Mouse (Mus musculus) testis, adult 10 weeks (tissue): ENCODE results near the gene Cyp4a14. TPM values are rescaled to one million over a fixed set of nuclear protein-coding genes. Genes with fewer than 3 reads are reported as not detected.

Source experiments
- polyA plus RNA-seq: library from polyadenylated mRNA; stranded (reverse); fragments of 350-450 nt; fragmentation: Illumina TruSeq; extraction: RNeasy Lipid Tissue Mini Kit (QIAGEN cat#74804); gene quantifications from one replicate; pipeline ENCODE4 v1.2.3, GENCODE M21; 2014; ENCODE audit warnings: low read depth, low replicate concordance

Gene Cyp4a14
- 0.21 TPM for polyA plus RNA-seq

GRCm38 (mm10) chr4:115496001-115496400, at the start of gene Cyp4a14:
Cyp4a14 (minus strand) TSS chr4:115496142.

GRCm38 (mm10) chr4:115518000-115518399, 22.1 kb upstream of the Cyp4a14 start, which contains the start of gene Cyp4a10:
Cyp4a10 (plus strand) TSS chr4:115518264.

GRCm38 (mm10) chr4:115452304-115452703, 43.6 kb downstream of the Cyp4a14 start, which contains the start of gene Cyp4a30b:
Cyp4a30b (plus strand) TSS chr4:115452604.

Other genes starting within 250 kb of the Cyp4a14 start
- gene Cyp4a12a, start 197.1 kb downstream of the Cyp4a14 start, polyA plus RNA-seq: not detected
- not detected for gene Cyp4a12b, start 84.5 kb downstream of the Cyp4a14 start, polyA plus RNA-seq
- not detected for gene Cyp4a30b, start 43.5 kb downstream of the Cyp4a14 start, polyA plus RNA-seq
- gene Cyp4a10, start 22.1 kb upstream of the Cyp4a14 start, polyA plus RNA-seq: 0.20 TPM
- 0.17 TPM for gene Cyp4a31, start 67.5 kb upstream of the Cyp4a14 start, polyA plus RNA-seq
- not detected for gene Cyp4a32, start 104.8 kb upstream of the Cyp4a14 start, polyA plus RNA-seq
- gene Cyp4b1, start 151.6 kb upstream of the Cyp4a14 start, polyA plus RNA-seq: not detected
- 53.7 TPM for gene Efcab14, start 241.6 kb upstream of the Cyp4a14 start, polyA plus RNA-seq